Mouse (Mus musculus): ENCODE results near the gene Elp4. TPM values are rescaled to one million over a fixed set of nuclear protein-coding genes. Genes with fewer than 3 reads are reported as not detected.

The Elp4 gene
- total and polyA plus RNA-seq, 3 experiments = 5.4 to 32.7 (median 27.7) TPM

DNA sequence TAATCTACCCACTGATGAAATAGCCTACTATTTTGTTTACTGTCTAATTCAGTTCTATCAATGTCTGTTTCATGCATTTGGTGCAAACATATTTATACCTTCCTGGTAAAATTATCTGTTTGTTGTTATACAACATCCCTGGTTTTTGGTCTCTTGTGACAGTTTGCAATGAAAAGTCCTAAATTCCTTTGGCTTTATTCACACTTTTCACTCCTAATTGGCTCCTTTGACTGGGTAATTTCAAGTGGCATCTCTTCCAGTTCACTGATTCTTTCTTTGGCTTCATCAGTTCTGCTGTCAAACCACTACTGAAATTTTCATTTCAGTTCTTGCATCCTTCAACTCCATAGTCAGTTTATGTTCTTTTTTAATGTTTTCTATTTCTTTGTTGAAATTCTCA, 168.2 kb downstream of the Elp4 start:
- H3K27me3 ChIP-seq (ENCODE audit: insufficient read depth, low read length) = no peaks in the 10 kb centered on the region
- peaks cover 2% of the 10 kb centered on the region for H3K36me3 ChIP-seq (replicated peaks)
- no peak for DNase-seq (ENCODE audit: low spot score)
- ATAC-seq (ENCODE audit: extremely low read depth, insufficient number of reproducible peaks, low FRiP score, poor library complexity, severe bottlenecking) = no peak
- no peaks in the 10 kb centered on the region for H3K9me3 ChIP-seq (replicated peaks)
- H3K4me3 ChIP-seq (ENCODE audit: low read depth, low read length) = no peak overlapping the region
- TF ChIP-seq POLR2AphosphoS5 (IDR thresholded peaks at IDR 0.05; ENCODE audit: insufficient replicate concordance, low read depth, low read length) = no peak
- TF ChIP-seq CTCF (IDR thresholded peaks at IDR 0.05; ENCODE audit: low read depth, low read length) = no peak
- TF ChIP-seq GATA1 (IDR thresholded peaks at IDR 0.05; ENCODE audit: borderline replicate concordance, low read length) = no peak
- no peak for TF ChIP-seq GATA2 (IDR thresholded peaks at IDR 0.05; ENCODE audit: borderline replicate concordance, low read depth, low read length)
- no peaks in the 10 kb centered on the region for H3K4me1 ChIP-seq (ENCODE audit: insufficient read depth, low read depth, low read length)

DNA sequence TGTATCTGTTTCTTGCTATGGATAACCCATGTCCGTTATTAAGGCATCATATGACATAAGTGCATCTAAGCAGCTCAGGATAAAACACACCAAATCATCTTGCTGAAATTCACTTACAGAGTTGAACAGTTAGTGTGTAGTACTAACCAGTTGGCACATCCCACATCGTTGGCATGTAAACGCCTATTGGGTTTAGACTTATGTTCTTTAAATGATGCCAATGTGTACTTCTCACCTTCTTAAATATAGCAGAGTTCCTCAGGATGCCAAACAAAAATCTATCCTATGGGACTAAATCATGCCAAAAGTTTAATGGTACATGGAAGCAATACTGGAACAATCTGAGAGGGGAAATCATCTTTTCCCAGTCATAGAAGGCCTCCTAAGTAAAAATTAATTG, 173.7 kb downstream of the Elp4 start:
- no peak for TF ChIP-seq TAL1 (conservative IDR thresholded peaks at IDR 0.05; ENCODE audit: low read depth, low read length)
- TF ChIP-seq CTCF (IDR thresholded peaks at IDR 0.05; ENCODE audit: low read depth, low read length) = no peak
- no peak for TF ChIP-seq POLR2AphosphoS5 (IDR thresholded peaks at IDR 0.05; ENCODE audit: insufficient replicate concordance, low read depth, low read length)
- no peak for TF ChIP-seq GATA1 (IDR thresholded peaks at IDR 0.05; ENCODE audit: borderline replicate concordance, low read length)
- no peak for TF ChIP-seq GATA2 (IDR thresholded peaks at IDR 0.05; ENCODE audit: borderline replicate concordance, low read depth, low read length)
- no peaks in the 10 kb centered on the region for H3K27me3 ChIP-seq (ENCODE audit: insufficient read depth, low read length)
- ATAC-seq (ENCODE audit: extremely low read depth, insufficient number of reproducible peaks, low FRiP score, poor library complexity, severe bottlenecking) = no peak
- peaks cover 5% of the 10 kb centered on the region for H3K36me3 ChIP-seq (replicated peaks)
- H3K9me3 ChIP-seq (replicated peaks) = no peaks in the 10 kb centered on the region
- no peak for DNase-seq (ENCODE audit: low spot score)
- no peaks in the 10 kb centered on the region for H3K4me1 ChIP-seq (ENCODE audit: insufficient read depth, low read depth, low read length)
- no peak overlapping the region for H3K4me3 ChIP-seq (ENCODE audit: low read depth, low read length)

DNA sequence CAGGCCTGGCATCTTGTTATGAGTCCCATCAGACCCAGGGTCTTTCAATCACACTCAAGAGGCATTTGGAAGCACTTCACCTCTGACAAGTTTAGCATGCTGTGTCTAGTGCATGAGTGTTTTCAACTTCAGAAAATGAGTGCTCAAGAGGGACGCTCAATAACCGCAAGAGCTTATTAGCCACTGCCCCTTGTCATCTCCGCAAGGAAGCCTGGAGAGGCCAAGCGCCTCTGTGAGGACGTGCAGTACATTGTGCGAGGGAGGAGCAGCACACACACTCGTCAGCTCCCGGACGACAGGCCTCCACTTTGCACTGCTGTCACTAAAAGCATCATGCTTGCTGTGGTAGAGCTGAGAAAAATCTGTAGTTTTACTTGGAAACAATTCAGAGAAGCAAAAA, 177.7 kb downstream of the Elp4 start:
- TF ChIP-seq GATA1 (IDR thresholded peaks at IDR 0.05; ENCODE audit: borderline replicate concordance, low read length) (no peak), TAL1 (conservative IDR thresholded peaks at IDR 0.05; ENCODE audit: low read depth, low read length) (no peak), CTCF (IDR thresholded peaks at IDR 0.05; ENCODE audit: low read depth, low read length) (no peak), POLR2AphosphoS5 (IDR thresholded peaks at IDR 0.05; ENCODE audit: insufficient replicate concordance, low read depth, low read length) (no peak), GATA2 (IDR thresholded peaks at IDR 0.05; ENCODE audit: borderline replicate concordance, low read depth, low read length) (no peak)
- DNase-seq (ENCODE audit: low spot score) (no peak), ATAC-seq (ENCODE audit: extremely low read depth, insufficient number of reproducible peaks, low FRiP score, poor library complexity, severe bottlenecking) (no peak)
- no peaks in the 10 kb centered on the region for H3K27me3 ChIP-seq (ENCODE audit: insufficient read depth, low read length)
- no peak overlapping the region for H3K4me3 ChIP-seq (ENCODE audit: low read depth, low read length)
- H3K36me3 ChIP-seq (replicated peaks) = peaks cover 9% of the 10 kb centered on the region
- H3K4me1 ChIP-seq (ENCODE audit: insufficient read depth, low read depth, low read length) = no peaks in the 10 kb centered on the region
- H3K9me3 ChIP-seq (replicated peaks) = no peaks in the 10 kb centered on the region

DNA sequence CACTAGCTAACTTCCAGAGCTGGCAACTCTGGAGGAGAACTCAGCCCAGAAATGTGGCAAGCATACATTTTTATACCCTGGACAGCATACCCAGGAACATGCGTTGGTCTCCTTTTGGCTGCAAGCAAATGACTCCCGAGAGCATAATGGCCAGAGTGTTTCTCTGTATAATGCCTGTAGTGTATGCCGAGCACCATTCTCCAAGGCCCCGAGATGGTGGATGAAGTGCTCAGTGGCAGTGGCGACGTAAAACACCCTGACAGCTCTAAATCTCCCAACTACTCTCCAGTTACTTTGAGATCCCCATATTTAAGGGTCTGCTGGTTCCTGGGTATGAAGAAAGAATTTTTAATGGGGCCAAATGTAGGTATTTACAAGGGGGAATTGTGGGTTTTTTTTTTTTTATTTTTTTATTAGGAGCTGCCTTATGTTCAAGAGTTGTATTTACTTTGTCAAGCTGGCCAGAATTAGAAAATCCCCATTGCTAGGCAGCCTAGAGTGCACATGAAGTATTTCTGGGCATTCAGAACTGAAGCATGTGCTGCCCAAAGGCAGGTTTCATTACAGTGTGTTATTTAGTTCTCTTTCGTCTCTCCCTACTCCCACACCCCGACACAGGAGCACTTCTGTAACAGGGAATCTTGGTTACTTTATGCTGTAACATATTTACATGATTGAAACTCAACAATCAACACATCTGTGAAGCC, 188.8 kb downstream of the Elp4 start:
- Histone ChIP-seq H3K36me3 (replicated peaks) (peaks cover 8% of the 10 kb centered on the region), H3K4me3 (ENCODE audit: low read depth, low read length) (no peak overlapping the region), H3K4me1 (ENCODE audit: insufficient read depth, low read depth, low read length) (no peaks in the 10 kb centered on the region), H3K9me3 (replicated peaks) (no peaks in the 10 kb centered on the region), H3K27me3 (ENCODE audit: insufficient read depth, low read length) (no peaks in the 10 kb centered on the region)
- no peak for DNase-seq (ENCODE audit: low spot score)
- ATAC-seq (ENCODE audit: extremely low read depth, insufficient number of reproducible peaks, low FRiP score, poor library complexity, severe bottlenecking) = no peak
- TF ChIP-seq GATA2 (IDR thresholded peaks at IDR 0.05; ENCODE audit: borderline replicate concordance, low read depth, low read length) (no peak), CTCF (IDR thresholded peaks at IDR 0.05; ENCODE audit: low read depth, low read length) (no peak), POLR2AphosphoS5 (IDR thresholded peaks at IDR 0.05; ENCODE audit: insufficient replicate concordance, low read depth, low read length) (no peak), GATA1 (IDR thresholded peaks at IDR 0.05; ENCODE audit: borderline replicate concordance, low read length) (no peak), TAL1 (conservative IDR thresholded peaks at IDR 0.05; ENCODE audit: low read depth, low read length) (no peak)

DNA sequence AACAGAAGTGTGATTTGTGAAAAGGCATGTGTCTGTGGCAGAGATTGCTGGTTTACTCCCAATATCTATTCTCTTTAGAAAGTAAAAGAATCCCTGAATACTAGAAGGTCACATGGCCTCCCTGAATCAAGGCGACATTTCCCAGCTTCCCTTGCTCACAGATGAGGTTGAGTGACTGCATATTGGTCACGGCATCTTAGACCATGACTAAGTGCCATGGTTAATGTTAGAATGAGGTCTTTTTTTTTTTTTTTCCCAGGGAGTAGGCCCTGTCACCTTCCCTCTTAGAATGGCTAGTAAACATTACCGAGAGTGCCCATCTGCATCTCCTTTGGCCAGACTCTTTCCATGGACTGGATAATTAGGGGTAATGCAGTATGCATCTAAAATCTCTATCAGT, 193.9 kb downstream of the Elp4 start:
- Histone ChIP-seq H3K36me3 (replicated peaks) (peaks cover 23% of the 10 kb centered on the region), H3K27me3 (ENCODE audit: insufficient read depth, low read length) (no peaks in the 10 kb centered on the region), H3K4me1 (ENCODE audit: insufficient read depth, low read depth, low read length) (no peaks in the 10 kb centered on the region), H3K9me3 (replicated peaks) (no peaks in the 10 kb centered on the region), H3K4me3 (ENCODE audit: low read depth, low read length) (no peak overlapping the region)
- no peak for DNase-seq (ENCODE audit: low spot score)
- no peak for ATAC-seq (ENCODE audit: extremely low read depth, insufficient number of reproducible peaks, low FRiP score, poor library complexity, severe bottlenecking)
- TF ChIP-seq CTCF (IDR thresholded peaks at IDR 0.05; ENCODE audit: low read depth, low read length) (no peak), GATA1 (IDR thresholded peaks at IDR 0.05; ENCODE audit: borderline replicate concordance, low read length) (no peak), TAL1 (conservative IDR thresholded peaks at IDR 0.05; ENCODE audit: low read depth, low read length) (no peak), GATA2 (IDR thresholded peaks at IDR 0.05; ENCODE audit: borderline replicate concordance, low read depth, low read length) (no peak), POLR2AphosphoS5 (IDR thresholded peaks at IDR 0.05; ENCODE audit: insufficient replicate concordance, low read depth, low read length) (no peak)

DNA sequence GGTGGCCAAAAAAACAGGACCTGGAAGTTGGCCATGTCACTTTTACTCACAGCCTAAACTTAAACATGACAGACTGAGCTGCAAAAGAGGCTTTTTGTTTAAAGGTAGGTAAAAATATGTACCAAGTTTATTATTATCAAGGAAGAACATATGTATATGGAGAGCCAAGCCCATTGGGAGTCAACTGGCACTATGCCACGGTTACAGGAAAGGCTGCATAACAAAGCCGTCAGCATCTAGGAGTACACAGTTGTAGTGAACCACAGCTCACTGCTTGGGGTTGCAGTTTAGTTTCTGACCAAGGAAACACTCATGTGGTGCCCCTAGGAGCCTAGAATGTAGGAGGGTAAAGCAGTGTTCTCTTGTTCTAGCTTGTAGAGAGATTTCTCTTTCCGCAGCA, 195.2 kb downstream of the Elp4 start:
- ATAC-seq (ENCODE audit: extremely low read depth, insufficient number of reproducible peaks, low FRiP score, poor library complexity, severe bottlenecking) (no peak), DNase-seq (ENCODE audit: low spot score) (no peak)
- Histone ChIP-seq H3K9me3 (replicated peaks) (no peaks in the 10 kb centered on the region), H3K4me1 (ENCODE audit: insufficient read depth, low read depth, low read length) (no peaks in the 10 kb centered on the region), H3K27me3 (ENCODE audit: insufficient read depth, low read length) (no peaks in the 10 kb centered on the region), H3K4me3 (ENCODE audit: low read depth, low read length) (no peak overlapping the region), H3K36me3 (replicated peaks) (peaks cover 21% of the 10 kb centered on the region)
- TF ChIP-seq GATA2 (IDR thresholded peaks at IDR 0.05; ENCODE audit: borderline replicate concordance, low read depth, low read length) (no peak), TAL1 (conservative IDR thresholded peaks at IDR 0.05; ENCODE audit: low read depth, low read length) (no peak), GATA1 (IDR thresholded peaks at IDR 0.05; ENCODE audit: borderline replicate concordance, low read length) (no peak), POLR2AphosphoS5 (IDR thresholded peaks at IDR 0.05; ENCODE audit: insufficient replicate concordance, low read depth, low read length) (no peak), CTCF (IDR thresholded peaks at IDR 0.05; ENCODE audit: low read depth, low read length) (no peak)
